Mouse (Mus musculus) thymus, postnatal 36 days (tissue): ENCODE results near the gene Tas2r117.

Experiments
- DNase-seq, 2 experiments: peaks; one replicate each; pipeline ENCODE4 v3.0.0; 2022; ENCODE audit warnings: mixed read lengths in 2 of 2

Gene Tas2r117

GRCm38 (mm10) chr6:132802518-132802917 lies at the start of gene Tas2r117:
TSS of gene Tas2r117 (plus strand) at chr6:132802818.
- DNase-seq = no peak

- no peak for DNase-seq
Observed at GRCm38 (mm10) chr6:132754430-132754829, 48.2 kb upstream of the Tas2r117 start, which contains the start of gene Tas2r124. TSS of gene Tas2r124 (plus strand) at chr6:132754730.

- no peak for DNase-seq
Observed at GRCm38 (mm10) chr6:132761831-132762230, 40.8 kb upstream of the Tas2r117 start, which contains the start of gene Tas2r102. TSS of gene Tas2r102 (plus strand) at chr6:132762131.

GRCm38 (mm10) chr6:132778062-132778461 lies 24.6 kb upstream of the Tas2r117 start, which contains the start of gene Tas2r136:
TSS of gene Tas2r136 (minus strand) at chr6:132778162.
- no peak for DNase-seq

- DNase-seq = no peak
Observed at GRCm38 (mm10) chr6:132795393-132795792, 7.2 kb upstream of the Tas2r117 start.

- DNase-seq = no peak
Observed at GRCm38 (mm10) chr6:132846842-132847241, 44.2 kb downstream of the Tas2r117 start, which contains the start of gene Tas2r123. TSS of gene Tas2r123 (plus strand) at chr6:132847142.
